Comparison of ENCODE assay signal across 7 mouse cellular contexts in genomic region chr9:13749675-13749998, GRCm38 (mm10). TPM values are rescaled to one million over a fixed set of nuclear protein-coding genes. Genes with fewer than 3 reads are reported as not detected.
DNase-seq lines count a peak whose midpoint lies in the region; ATAC-seq and TF ChIP-seq lines count a peak whose summit lies in the region.

No protein-coding gene starts in this region.

- no peak for TF ChIP-seq CTCF in spleen, adult 2 months (IDR thresholded peaks at IDR 0.05; ENCODE audit: extremely low read depth, insufficient read depth, insufficient read length, insufficient replicate concordance)

- ATAC-seq in embryonic facial prominence, embryonic 15.5 days (ENCODE audit: insufficient number of reproducible peaks, low FRiP score, low TSS enrichment, low read depth), result no peak
- ATAC-seq in liver, embryonic 12.5 days, result 0 out of 2 replicates have a peak, but pooled peaks have one; percentile 1

- TF ChIP-seq POLR2A in spleen, adult 2 months (IDR thresholded peaks at IDR 0.05; ENCODE audit: low read depth, low read length), result no peak

- no peaks in the 10 kb centered on the region for H3K4me1 ChIP-seq in spleen, adult 2 months (ENCODE audit: control insufficient read depth, insufficient read depth, insufficient read length)
- H3K4me1 ChIP-seq in embryonic facial prominence, embryonic 15.5 days, result peaks cover 7% of the 10 kb centered on the region
- H3K4me1 ChIP-seq in liver, embryonic 12.5 days, result peaks cover 20% of the 10 kb centered on the region

- no peaks in the 10 kb centered on the region for H3K9me3 ChIP-seq in embryonic facial prominence, embryonic 15.5 days (replicated peaks)
- H3K9me3 ChIP-seq in liver, embryonic 12.5 days (replicated peaks), result no peaks in the 10 kb centered on the region

- under 1% methylated on average over 7 of the region's 7 CpGs for WGBS in spleen, adult 2 months
- 2% methylated on average over 7 of the region's 7 CpGs for WGBS in embryonic facial prominence, embryonic 15.5 days
- 1% methylated on average over 7 of the region's 7 CpGs for WGBS in liver, embryonic 12.5 days (ENCODE audit: insufficient replicate concordance)

- H3K27ac ChIP-seq in spleen, adult 2 months (ENCODE audit: insufficient read depth, low read length), result peak overlapping the region; percentile 91
- H3K27ac ChIP-seq in embryonic facial prominence, embryonic 15.5 days (replicated peaks), result peak overlapping the region; percentile 92
- H3K27ac ChIP-seq in liver, embryonic 12.5 days, result peak overlapping the region; percentile 94

- H3K9ac ChIP-seq in embryonic facial prominence, embryonic 15.5 days, result peak overlapping the region; percentile 97
- peak overlapping the region; percentile 93 for H3K9ac ChIP-seq in liver, embryonic 12.5 days

- peak overlapping the region; percentile 94 for H3K4me3 ChIP-seq in spleen, adult 2 months (ENCODE audit: extremely low read depth, insufficient read depth, insufficient read length)
- peak overlapping the region; percentile 99 for H3K4me3 ChIP-seq in embryonic facial prominence, embryonic 15.5 days (replicated peaks)
- H3K4me3 ChIP-seq in liver, embryonic 12.5 days, result peak overlapping the region; percentile 97

- H3K4me2 ChIP-seq in embryonic facial prominence, embryonic 15.5 days (replicated peaks), result peak overlapping the region; percentile 58
- H3K4me2 ChIP-seq in liver, embryonic 12.5 days, result peak overlapping the region; percentile 79

- no peak for DNase-seq in spleen, adult 2 months (ENCODE audit: low read depth in 1 of 2, low spot score in 2 of 2)
- DNase-seq in spleen, postnatal 36 days (ENCODE audit: low spot score in 2 of 2), result no peak
- DNase-seq in layer of hippocampus, postnatal 36 days, result no peak
- no peak for DNase-seq in spleen, adult 12 weeks (ENCODE audit: low spot score)
- no peak for DNase-seq in kidney, postnatal 14 days

- H3K36me3 ChIP-seq in spleen, adult 2 months (ENCODE audit: control insufficient read depth, insufficient read depth, low read length), result no peaks in the 10 kb centered on the region
- H3K36me3 ChIP-seq in embryonic facial prominence, embryonic 15.5 days, result no peaks in the 10 kb centered on the region
- 0 out of 2 replicates have a peak, but pooled peaks cover 8% of the 10 kb centered on the region for H3K36me3 ChIP-seq in liver, embryonic 12.5 days

- no peaks in the 10 kb centered on the region for H3K27me3 ChIP-seq in spleen, adult 2 months (ENCODE audit: control insufficient read depth, insufficient read depth, low read length)
- H3K27me3 ChIP-seq in embryonic facial prominence, embryonic 15.5 days, result no peaks in the 10 kb centered on the region
- H3K27me3 ChIP-seq in liver, embryonic 12.5 days (replicated peaks), result no peaks in the 10 kb centered on the region

RNA-seq across cellular contexts. Expression of gene Mtmr2, which starts 1.4 kb away (rescaled TPM):
- 22.3 and 30.7 TPM in 2 replicates for polyA plus RNA-seq in spleen, adult 2 months (2012; rRNA removed)
- polyA plus RNA-seq in embryonic facial prominence, embryonic 15.5 days (2015; fragmentation: Nextera tagmentation; extraction: Ambion mirVana), result 69.0 and 75.2 TPM in 2 replicates
- polyA plus RNA-seq in liver, embryonic 12.5 days (2016; fragmentation: Nextera tagmentation; extraction: Ambion mirVana), result 31.2 and 33.1 TPM in 2 replicates
- total RNA-seq in layer of hippocampus, postnatal 36 days (2021), result 10 to 100 TPM; 55.2 to 55.5 TPM
